Mouse (Mus musculus) adrenal gland, adult (tissue): Measurements from ENCODE around the gene Mier3.
"Not testable (repeated sequence)": the region's sequence is repeated elsewhere in the genome, so short reads cannot be mapped to it uniquely, and the experiment has no call there.

Source experiments
- DNase-seq, 2 experiments: peaks; one replicate each; pipeline ENCODE4 v3.0.0; 2022 to 2023; ENCODE audit warnings: low spot score in 1 of 2; ENCODE audit not compliant: inconsistent age in 2 of 2

The Mier3 gene

DNA sequence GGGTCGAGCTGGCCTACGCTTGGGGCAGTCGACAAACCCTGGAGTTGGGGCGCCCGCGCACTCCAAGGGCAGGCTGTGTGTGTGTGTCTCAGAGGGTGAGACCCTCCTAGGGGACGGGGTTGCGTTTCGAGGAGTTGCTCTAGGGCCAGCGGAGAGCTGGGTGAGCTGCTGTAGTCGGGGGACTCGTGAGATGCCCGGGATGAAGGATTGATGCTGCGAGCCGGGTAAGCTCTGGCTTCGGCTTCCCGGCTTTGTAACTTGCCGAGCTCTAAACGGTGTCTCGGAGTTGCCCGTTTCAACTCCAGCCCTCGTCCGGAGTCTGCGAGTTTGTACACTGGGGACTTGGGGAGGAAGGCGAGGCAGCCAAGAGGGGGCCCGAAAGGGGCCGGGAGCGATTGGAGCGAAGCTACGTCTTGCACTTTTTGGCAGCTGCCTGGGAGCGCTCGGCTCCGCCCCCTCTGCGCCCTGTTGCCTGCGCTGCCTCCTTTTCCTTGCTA is 6.6 kb downstream of the Mier3 start:
- peak; percentile 76 to 92 for DNase-seq

DNA sequence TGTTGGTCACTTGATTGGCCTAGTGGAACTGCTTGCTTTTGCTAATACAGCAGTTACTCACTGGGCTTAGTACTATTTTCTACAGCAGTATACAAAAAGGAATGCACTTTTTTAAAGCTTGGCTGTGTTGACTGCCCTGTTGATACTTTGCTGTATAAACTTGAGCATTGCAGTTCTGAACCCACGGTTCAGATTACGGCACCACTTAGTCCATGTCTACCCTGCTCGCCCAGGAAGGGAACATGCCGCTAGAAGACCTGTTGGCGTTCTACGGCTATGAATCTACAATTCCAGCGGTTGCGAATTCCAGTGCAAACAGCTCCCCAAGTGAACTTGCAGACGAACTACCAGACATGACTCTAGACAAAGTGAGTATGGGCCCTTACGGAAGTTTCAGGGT is 22.6 kb downstream of the Mier3 start:
- DNase-seq = no peak

DNA sequence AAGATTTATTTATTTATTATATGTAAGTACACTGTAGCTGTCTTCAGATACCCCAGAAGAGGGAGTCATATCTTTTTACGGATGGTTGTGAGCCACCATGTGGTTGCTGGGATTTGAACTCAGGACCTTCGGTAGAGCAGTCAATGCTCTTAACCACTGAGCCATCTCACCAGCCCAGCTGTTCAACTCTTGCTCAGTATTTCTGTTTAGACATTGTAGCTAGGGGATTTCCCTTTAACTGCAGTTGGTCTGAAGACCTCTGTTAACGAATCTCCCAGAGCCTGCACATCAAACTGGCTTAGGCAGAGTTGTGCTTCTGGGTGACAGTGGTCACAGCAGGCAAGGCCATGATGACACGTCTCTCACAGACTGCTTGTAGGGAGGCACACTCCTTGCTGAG is 23.2 kb downstream of the Mier3 start:
- not testable (repeated sequence) for DNase-seq

DNA sequence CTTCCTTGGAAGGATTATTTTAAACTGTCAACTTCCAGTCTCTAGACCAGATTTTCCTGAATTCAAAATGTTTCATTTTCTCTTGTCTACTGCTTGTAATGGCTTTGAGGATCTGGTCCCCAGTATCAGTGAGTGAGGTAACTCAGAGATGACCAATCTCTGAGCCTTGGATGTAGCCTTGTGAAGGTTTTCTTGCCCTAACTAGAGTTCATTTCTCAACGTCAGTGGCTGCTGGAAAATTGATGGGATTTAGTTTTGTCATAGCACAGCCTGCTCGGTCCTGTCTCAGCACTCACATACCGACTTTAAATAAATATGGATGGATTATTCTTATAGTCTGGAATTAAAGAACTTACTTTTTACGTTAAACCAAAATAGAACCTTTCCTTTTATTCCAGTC is 29.8 kb downstream of the Mier3 start:
- peak in 1 of 2 experiments; percentile 74 for DNase-seq

DNA sequence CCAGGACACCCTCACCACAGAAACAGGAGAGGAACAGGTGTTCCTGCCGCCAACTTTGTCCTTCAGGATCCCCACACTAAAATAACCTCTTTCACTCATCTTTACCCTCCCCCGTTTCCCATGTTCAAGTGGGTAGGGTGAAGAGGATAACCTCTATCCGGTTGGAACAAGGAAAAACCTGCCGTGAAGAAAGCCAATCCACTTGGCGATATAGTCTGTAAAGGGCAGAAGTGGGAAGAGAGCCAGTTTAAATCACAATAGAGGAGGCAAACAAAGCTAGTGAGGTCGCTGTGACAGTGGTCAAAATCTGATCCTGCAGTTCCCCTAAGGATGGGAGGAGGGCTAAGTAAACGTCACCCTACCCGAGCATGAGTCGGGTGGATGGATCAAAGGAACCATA is 38.9 kb downstream of the Mier3 start:
- no peak for DNase-seq

DNA sequence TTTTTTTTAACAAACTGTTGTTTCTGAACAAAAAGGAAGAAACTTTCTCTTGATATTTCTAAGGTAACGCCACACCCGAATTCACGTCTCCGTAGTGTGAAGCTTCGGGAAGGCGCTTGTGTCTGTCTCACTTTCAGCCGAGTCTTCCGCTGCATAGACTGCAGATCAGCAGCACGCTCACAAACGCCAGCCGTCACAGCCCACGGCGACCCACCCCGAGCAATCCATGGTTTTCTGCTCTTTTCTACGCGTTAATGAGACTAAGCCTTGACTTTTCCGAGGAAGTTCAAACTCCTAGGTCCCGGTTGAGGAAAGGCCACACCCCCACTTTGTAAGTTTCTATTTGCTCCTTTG is 44.0 kb downstream of the Mier3 start:
- no peak for DNase-seq

DNA sequence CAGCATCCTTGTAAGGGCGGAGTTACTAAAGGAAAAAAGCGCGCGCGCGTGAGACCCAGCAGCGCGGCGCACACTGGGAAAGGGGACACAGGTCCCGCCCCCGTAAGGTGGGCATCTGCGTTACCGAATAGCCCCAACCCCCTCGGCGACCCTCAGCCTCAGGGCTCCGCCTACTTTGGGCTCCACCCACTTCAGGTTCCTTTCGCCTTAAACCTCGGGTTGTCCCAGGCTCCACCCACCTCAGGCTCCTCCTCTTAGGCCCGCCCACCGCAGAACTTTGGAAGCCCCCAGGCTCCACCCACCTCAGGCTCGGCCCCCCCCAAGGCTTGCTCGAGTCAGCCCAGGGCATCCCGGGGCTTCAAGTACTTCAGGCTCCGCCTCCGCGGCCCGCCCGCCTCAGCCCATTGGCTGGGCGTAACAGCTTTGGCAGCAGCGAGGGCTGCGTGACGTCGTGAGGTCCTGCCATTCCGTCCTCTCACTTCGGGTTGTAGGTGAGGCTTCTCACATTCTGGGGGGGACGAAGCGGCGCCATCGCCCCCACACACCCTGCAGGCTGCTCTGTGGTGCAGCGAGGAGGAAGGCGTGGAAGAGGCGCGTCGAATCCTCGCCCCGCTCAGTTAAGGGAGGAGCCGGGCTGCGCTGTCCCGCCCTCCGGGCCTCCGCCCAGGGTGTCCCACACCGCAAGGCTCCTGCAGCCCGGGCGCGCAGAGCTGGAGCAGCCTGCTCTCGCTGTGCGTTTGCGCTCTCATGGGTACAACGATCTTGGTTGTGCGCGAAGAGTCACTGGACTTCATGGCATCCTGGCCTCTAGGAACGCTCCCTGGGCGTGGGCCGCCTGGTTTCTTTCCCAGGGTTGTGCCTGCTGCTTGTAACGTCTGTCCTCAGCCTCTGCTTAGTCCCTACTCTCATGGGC is 44.6 kb downstream of the Mier3 start:
- DNase-seq = peak; percentile 98 to 99

DNA sequence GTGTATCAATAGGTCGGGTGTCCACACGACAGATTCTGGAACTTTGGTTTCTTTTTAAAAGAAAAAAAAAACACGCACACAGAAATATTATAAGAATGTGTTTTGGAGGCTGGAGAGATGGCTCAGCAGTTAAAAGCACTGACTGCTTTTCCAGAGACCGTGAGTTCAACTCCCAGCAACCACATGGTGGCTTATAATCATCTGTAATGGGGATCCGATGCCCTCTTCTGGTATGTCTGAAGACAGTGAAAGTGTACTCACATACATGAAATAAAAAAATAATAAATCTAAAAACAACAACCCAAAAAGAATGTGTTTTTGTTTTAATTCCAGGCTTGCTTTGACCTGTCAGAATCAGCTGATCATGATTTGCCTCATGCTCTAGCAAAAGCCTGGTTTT is 46.1 kb downstream of the Mier3 start:
- no peak for DNase-seq

DNA sequence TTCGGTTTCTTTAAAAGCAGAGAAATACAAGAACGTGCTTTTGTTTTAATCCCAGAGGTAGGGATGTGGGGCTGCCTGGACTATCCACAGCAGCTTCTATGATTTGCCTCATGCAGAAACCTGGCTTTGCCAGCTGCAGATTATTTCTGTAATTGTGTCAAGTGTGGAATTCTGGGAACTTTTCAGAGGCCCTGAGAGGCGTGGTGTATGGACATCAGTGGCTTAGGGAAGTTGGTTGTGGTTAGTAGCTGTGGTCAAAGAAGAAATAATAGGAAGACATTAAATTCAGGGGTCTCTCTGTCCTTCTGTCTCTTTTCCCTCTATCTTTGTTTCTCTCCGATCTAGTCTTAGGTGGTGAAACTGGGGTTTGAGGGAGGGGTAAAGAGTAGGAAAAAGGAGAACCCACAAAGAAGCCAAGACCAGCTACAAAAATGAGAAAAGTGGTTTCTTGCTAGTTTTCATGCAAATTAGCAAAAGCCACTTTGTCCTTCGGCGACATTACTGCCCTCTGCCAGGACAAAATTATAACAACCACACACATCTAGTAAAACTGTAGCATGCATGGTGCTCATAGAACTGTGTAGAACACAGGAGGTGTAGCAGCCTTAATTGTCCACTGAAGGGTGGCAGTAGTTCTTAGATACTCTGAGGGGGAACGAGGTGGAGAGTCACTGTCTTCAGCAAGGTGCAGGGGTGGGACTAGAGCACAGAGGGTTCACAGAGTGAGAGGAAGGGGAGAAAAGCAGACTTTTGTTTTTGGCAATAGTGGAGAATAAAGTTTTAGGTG is 60.6 kb downstream of the Mier3 start:
- DNase-seq = no peak

DNA sequence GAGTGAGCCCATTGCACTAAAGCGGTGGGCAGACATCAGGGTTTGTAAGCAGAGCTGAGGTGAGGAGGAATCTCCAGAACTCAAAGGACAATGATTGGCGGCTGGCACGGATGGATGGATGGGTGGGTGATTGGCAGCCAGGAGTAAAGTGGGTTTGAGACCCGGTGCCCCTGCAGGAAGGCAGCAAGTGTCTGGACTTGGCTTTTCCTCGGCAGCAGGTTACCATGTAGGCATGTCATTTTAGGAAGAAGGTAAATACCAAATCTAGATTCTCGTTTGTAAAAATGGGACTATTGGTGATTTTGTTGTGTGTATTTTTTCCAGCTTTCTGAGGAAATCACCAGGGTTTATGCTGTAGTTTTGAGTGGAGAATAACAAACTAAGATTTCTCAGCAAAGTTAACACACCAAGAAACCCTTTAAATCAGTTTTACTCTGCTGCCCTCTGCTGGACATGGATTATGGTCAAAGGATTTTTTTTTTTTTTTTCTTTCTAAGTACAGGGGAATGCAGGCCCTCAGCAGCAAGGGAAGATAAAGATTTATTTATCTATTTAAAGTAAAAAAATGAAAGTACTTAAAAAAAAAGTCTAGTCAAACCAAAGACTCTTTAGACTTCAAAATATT is 61.3 kb downstream of the Mier3 start:
- peak in 1 of 2 experiments; percentile 84 for DNase-seq

DNA sequence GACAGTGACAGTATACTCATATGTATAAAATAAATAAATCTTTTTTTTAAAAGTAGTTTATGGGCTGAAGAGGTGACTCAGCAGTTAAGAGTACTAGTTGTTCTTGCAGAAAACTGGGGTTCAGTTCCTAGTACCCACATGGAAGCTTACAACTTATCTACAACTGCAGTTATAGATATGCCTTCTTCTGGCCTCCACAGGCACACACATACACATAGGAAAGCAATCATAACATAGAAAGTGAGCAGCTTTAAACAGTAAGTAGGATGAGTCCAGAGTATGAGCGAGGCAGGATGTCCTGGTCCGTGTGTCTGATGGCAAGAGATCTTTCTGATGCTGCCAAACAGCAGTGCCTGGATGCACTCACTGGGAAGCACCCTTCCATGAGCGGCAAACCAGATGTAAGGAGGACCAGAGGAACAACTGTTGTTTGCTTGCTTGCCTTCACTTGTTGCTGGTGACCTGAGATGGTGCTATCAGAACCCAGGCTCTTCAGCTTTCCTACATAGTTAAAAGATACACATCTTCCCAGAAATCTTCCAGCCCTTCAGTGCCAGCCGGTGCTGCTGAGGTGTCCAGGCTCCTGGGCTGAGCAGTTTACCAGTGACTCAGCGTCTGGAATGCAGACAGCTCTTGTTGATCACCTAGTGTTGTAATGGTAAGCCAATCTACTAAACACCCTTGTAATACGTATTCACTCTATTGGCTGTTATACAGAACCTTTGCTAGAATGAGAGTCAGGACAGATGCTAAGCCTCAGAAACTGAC is 63.6 kb downstream of the Mier3 start:
- DNase-seq = peak in 1 of 2 experiments; percentile 42

DNA sequence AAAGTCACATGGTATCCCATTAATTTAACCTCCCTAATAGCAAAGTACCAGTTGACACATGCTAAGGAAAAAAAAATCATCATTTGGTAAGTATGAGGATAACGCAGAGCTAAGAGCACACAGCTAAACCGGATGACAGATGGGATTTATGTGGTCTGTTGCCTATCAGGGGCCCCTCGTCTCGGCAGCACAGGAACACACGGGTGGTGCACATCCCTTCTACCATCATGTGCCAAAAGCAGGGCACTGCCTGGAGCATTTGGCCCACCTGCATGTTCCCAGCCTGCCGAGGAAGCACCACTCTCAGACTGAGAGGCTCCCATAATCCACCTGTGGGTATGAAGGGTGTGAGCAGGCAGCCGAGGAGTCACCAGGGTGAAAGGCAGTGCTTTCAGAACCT is 64.4 kb downstream of the Mier3 start:
- DNase-seq = no peak

DNA sequence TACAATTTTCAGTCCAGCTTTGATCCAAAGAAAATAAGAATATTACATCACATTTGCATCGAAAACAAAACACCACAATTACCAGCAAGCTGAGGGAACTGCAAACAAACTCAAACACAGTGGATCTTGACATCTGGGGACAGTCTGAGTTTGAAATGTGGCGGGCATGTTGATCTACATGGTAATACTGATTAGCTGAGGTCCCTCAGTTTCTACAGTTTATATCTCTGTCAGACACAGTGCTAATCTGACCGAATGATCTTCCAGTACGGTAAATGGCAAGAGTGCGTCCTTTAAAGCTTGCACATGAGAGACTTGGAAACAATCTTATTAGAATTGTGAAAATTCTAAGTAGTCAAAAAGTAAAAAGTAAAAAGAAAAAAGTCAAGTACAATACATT is 66.1 kb downstream of the Mier3 start:
- DNase-seq = no peak

DNA sequence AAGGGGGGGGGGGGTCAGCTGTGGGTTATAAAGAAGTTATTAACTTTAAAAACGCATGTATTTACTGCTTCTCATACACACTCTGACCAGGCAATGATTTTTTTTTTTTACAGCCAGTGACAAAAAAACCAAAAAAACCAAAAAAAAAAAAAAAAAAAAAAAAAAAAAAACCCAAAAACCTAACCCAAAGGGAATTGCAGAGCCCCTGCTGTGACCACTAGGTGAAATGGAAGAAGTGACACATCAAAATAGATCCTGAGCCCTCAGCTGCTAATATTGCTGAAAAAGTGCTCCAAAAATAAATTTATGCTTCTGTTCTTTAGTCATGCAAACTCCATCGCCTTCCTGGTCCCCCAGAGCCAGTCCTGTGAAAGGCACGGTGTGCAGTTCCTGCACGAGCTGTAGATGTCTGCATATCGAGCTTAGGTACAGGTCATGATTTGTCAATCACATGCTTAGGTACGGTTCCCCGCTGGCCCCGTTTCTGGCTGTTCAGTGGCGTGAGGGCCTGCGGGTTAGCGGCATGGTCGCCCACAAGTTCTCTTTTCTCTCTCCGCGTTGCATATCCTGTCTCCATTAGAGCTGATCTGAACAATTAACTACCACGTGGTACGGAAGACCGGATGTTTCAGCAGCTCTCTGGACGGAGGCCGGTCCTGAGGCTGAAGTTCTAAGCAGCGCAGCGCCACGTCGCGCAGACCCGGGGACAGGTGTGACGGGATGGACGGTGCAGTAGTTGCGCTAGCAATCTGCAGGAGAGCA is 67.7 kb downstream of the Mier3 start:
- no peak for DNase-seq

DNA sequence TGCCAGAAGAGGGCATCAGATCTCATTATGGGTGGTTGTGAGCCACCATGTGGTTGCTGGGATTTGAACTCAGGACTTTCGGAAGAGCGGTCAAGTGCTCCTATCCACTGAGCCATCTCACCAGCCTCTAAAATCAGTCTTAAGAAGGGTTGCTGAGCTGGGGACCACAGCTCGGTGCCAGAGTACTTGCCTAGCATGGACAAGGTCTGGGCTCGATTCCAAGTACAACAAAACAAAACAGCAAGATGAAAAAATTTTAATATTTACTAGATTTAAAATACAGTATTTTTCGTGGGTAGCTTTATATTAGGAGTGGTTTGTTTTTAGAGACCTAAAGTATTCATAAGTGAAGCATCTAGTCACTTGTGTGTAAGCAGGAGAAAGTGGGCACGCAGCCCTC is 72.5 kb downstream of the Mier3 start:
- no peak for DNase-seq

DNA sequence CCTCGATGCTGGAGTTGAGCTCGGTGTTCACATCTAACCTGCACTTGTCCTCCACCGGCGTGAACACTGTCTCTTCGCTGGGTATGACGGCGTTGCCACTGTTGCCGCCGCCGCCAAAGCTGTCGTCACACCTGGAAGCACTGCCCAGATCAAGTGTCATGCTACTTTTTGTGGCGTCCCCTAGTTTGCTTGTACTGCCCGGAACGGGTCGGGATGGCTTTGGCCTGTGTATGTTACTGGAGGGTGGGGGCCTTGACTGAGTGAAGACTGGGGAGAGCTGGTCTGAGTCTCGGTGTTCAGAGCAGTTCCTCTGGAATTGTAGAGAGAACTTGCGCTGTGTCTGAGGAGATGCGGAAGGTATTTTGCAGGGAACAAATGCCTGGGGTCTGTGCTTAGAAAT is 74.6 kb downstream of the Mier3 start:
- no peak for DNase-seq

DNA sequence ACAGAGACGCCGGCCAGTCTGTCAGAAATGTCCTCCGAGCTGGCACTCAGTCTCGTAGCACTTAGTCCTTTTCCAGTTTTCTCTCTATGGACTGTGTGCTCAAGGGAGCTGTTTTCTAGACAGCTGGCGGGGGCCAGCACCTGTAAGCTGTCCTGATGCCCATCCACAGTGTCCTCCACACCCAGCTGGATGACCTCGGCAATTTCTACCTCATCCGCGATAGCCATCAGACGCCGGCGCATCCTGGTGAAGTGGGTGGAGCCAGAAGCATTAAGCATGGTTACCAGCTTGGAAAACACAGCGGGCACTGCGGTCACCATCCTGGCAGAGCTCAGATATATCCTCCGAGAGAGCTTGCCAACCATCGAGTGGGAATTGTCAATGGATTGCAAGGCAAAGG is 75.2 kb downstream of the Mier3 start:
- DNase-seq = no peak

DNA sequence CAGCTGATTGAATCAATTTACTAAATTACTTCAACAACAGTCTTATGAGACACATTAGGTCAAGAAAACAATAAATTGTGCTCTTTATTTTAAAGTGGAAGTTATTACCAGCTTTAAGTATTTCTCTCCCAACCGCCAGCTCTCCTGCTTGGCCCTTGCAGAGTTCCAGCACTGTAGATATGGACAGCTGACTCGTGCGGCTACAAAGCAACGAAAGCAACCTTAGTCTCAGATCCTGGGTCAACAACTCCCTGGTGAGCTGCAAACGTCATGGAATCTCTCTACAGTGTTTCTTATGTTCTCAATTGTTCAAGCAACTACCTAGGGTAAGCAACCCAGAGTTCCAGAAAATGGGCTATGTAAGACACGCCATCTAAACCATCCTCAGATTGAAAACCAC is 76.2 kb downstream of the Mier3 start:
- DNase-seq = no peak

DNA sequence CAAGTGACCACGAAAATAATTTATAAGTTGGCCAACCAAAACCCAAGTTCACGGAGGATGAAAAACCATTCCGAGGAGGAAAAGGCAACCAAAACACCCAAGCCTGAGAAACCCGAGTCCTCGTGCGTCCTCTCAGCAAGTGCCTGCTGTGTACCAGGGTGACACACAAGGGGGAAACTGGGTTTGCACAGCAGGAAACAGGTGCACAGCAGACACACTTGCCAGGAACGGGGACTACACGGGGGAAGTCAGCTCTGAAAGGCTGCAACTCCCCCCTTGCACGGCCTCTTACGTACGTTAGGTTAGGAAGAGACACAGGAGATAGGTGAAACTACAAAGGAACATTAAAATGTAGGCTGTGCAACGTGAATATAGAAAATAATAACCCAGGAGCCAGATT is 81.7 kb downstream of the Mier3 start:
- no peak for DNase-seq
